Mouse (Mus musculus): ENCODE data around the gene Lefty1. TPM values are rescaled to one million over a fixed set of nuclear protein-coding genes. Genes with fewer than 3 reads are reported as not detected.
"Not testable (repeated sequence)": the region's sequence is repeated elsewhere in the genome, so short reads cannot be mapped to it uniquely, and the experiment has no call there.

Lefty1 gene
- polyA plus RNA-seq (2015; fragmentation: Nextera tagmentation; extraction: Ambion mirVana): 3.5 and 3.6 TPM in 2 replicates

DNA sequence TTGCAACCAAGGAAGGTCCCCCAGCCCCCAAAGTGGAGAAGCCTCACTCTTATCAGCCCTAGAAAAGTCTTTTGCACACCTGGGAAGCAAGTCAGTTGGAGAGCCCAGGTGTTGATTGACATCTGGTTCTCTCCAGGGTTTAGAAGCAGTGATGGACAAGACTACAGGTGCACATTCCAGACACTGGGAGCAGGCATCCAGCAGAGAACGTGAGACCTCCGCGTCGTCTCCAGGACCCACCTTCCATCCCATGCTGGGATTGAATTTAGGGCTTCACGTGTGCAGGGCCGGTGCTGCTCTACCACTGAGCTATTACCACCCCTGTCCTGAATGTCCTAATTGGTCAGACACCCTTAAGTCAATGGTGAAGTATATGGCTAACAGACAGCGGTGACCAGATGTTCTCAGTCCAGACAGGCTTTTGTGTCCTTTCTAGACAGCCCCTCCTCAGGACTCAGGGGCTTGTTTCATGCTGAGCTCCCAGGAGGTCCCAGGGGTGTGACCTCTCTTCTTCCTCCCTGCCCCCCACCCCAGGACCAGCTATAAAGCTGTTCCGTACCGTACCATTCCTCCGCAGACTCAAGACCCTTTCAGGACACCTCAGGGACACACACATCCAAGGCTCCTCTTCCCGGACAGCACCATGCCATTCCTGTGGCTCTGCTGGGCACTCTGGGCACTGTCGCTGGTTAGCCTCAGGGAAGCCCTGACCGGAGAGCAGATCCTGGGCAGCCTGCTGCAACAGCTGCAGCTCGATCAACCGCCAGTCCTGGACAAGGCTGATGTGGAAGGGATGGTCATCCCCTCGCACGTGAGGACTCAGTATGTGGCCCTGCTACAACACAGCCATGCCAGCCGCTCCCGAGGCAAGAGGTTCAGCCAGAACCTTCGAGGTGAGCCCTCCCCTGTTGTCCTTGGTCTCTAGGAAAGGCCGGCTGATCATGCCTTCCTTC, at the start of gene Lefty1:
TSS of gene Lefty1 (plus strand) at position 556 of the 953 bp plus-strand sequence.
- no peak within 1 kb of the TSS; the same call in 1 of the 2 replicates for H3K4me2 ChIP-seq (ENCODE audit: low read depth, low read length)
- ATAC-seq (ENCODE audit: low read depth): no peak
- H3K36me3 ChIP-seq (ENCODE audit: control insufficient read depth, insufficient read depth): no peaks in the 10 kb centered on the region
- H3K4me3 ChIP-seq (ENCODE audit: low read depth, low read length): no peak within 1 kb of the TSS
- H3K9me3 ChIP-seq (replicated peaks; ENCODE audit: control insufficient read depth, low read length): no peaks in the 10 kb centered on the region
- H3K27me3 ChIP-seq (ENCODE audit: control insufficient read depth, insufficient read depth, low read depth, low read length): peaks cover 18% of the 10 kb centered on the region
- H3K9ac ChIP-seq (ENCODE audit: low read depth, low read length): no peak within 1 kb of the TSS
- H3K4me1 ChIP-seq (ENCODE audit: control insufficient read depth, low read depth, low read length): peaks cover 19% of the 10 kb centered on the region
- H3K27ac ChIP-seq (ENCODE audit: low read length): no peak within 1 kb of the TSS
- WGBS (ENCODE audit: insufficient replicate concordance): 39% methylated on average over 21 of the region's 21 CpGs

GRCm38 (mm10) chr1:180888556-180889042, 46.2 kb upstream of the Lefty1 start:
- Histone ChIP-seq H3K36me3 (ENCODE audit: control insufficient read depth, insufficient read depth) (no peaks in the 10 kb centered on the region), H3K9me3 (replicated peaks; ENCODE audit: control insufficient read depth, low read length) (no peaks in the 10 kb centered on the region), H3K4me2 (ENCODE audit: low read depth, low read length) (peak overlapping the region; percentile 22; the same call in 1 of the 2 replicates), H3K27me3 (ENCODE audit: control insufficient read depth, insufficient read depth, low read depth, low read length) (peaks cover 14% of the 10 kb centered on the region), H3K4me1 (ENCODE audit: control insufficient read depth, low read depth, low read length) (peaks cover 6% of the 10 kb centered on the region), H3K4me3 (ENCODE audit: low read depth, low read length) (no peak overlapping the region), H3K27ac (ENCODE audit: low read length) (no peak overlapping the region; the same call in 1 of the 2 replicates), H3K9ac (ENCODE audit: low read depth, low read length) (no peak overlapping the region)
- peak; percentile 45 for ATAC-seq (ENCODE audit: low read depth)
- WGBS (ENCODE audit: insufficient replicate concordance): 11% methylated on average over 13 of the region's 13 CpGs

DNA sequence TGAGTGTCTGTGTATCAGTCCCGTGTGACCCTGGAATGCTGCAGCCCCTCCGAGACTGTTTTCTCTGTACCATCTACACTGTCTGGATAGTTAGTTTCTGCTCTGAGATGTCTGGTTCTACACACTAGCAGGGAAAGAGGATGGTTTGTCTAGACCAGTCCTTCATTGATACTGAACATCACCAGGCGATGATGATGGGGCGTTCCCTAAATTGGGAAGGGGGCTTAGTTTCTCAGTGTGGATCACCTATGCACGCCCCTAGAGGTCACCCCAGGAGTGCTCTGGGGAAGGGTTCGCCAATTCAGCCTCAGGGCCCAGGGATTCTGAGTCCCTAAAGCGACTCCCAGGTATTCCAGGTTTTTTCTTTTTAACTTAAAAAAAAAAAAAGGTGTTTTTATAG, 45.6 kb upstream of the Lefty1 start:
- no peak overlapping the region for H3K4me3 ChIP-seq (ENCODE audit: low read depth, low read length)
- peak overlapping the region; percentile 22; the same call in 1 of the 2 replicates for H3K4me2 ChIP-seq (ENCODE audit: low read depth, low read length)

DNA sequence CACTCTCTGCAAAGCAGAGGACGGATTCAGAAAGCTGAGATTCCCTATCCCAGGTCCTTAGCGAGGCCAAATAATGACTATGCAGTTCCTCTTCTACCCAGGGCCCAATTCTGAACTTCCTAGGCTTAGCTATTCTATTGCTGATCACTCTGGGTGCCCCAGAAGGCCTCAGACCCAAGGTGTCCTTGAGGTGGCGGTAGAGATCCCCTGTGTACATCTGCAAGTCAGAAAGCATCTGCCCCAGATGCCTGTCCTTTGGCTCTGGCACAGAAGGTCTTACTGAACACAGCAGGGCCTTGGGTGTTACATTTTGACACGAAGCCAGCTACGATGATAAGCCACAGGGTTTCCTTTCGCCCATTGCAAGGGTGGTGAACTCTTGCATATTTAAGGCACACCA, 45.0 kb upstream of the Lefty1 start:
- H3K4me1 ChIP-seq (ENCODE audit: control insufficient read depth, low read depth, low read length): peaks cover 6% of the 10 kb centered on the region
- peaks cover 26% of the 10 kb centered on the region for H3K27me3 ChIP-seq (ENCODE audit: control insufficient read depth, insufficient read depth, low read depth, low read length)
- H3K36me3 ChIP-seq (ENCODE audit: control insufficient read depth, insufficient read depth): no peaks in the 10 kb centered on the region
- no peak overlapping the region for H3K9ac ChIP-seq (ENCODE audit: low read depth, low read length)
- no peak for ATAC-seq (ENCODE audit: low read depth)
- no peak overlapping the region for H3K4me2 ChIP-seq (ENCODE audit: low read depth, low read length)
- no peak overlapping the region for H3K27ac ChIP-seq (ENCODE audit: low read length)
- H3K9me3 ChIP-seq (replicated peaks; ENCODE audit: control insufficient read depth, low read length): no peaks in the 10 kb centered on the region
- 30% methylated on average over 6 of the region's 6 CpGs for WGBS (ENCODE audit: insufficient replicate concordance)
- no peak overlapping the region for H3K4me3 ChIP-seq (ENCODE audit: low read depth, low read length)

More for the DNA sequence above, 45.6 kb upstream of the Lefty1 start:
- Histone ChIP-seq H3K27ac (ENCODE audit: low read length) (no peak overlapping the region), H3K9ac (ENCODE audit: low read depth, low read length) (no peak overlapping the region), H3K9me3 (replicated peaks; ENCODE audit: control insufficient read depth, low read length) (no peaks in the 10 kb centered on the region), H3K27me3 (ENCODE audit: control insufficient read depth, insufficient read depth, low read depth, low read length) (peaks cover 19% of the 10 kb centered on the region), H3K4me1 (ENCODE audit: control insufficient read depth, low read depth, low read length) (peaks cover 6% of the 10 kb centered on the region), H3K36me3 (ENCODE audit: control insufficient read depth, insufficient read depth) (no peaks in the 10 kb centered on the region)
- ATAC-seq (ENCODE audit: low read depth): no peak
- WGBS (ENCODE audit: insufficient replicate concordance): 49% methylated on average over 7 of the region's 7 CpGs

DNA sequence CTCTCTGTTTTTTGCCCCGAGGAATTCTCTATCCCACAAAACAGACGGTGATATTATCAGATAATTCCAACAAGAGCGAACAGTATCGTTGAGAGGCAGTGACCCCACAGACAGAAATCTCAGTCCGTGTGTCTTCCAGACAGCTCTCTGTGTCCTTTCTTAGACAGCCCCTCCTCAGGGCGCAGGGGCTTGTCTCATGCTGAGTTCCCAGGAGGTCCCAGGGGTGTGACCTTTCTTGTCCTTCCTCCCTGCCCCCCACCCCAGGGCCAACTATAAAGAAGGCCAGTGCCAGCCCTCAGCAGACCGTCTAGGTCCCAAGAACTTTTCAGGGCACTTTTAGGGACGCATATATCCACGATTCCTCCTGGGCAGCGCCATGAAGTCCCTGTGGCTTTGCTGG, 42.0 kb upstream of the Lefty1 start, which contains the start of gene Lefty2:
TSS of gene Lefty2 (plus strand) at position 301 of the 400 bp plus-strand sequence.
- WGBS (ENCODE audit: insufficient replicate concordance): 49% methylated on average over 10 of the region's 10 CpGs
- Histone ChIP-seq H3K27me3 (ENCODE audit: control insufficient read depth, insufficient read depth, low read depth, low read length) (peaks cover 33% of the 10 kb centered on the region), H3K27ac (ENCODE audit: low read length) (no peak within 1 kb of the TSS), H3K4me2 (ENCODE audit: low read depth, low read length) (no peak within 1 kb of the TSS), H3K9ac (ENCODE audit: low read depth, low read length) (no peak within 1 kb of the TSS), H3K9me3 (replicated peaks; ENCODE audit: control insufficient read depth, low read length) (no peaks in the 10 kb centered on the region), H3K4me1 (ENCODE audit: control insufficient read depth, low read depth, low read length) (peaks cover 6% of the 10 kb centered on the region), H3K36me3 (ENCODE audit: control insufficient read depth, insufficient read depth) (no peaks in the 10 kb centered on the region), H3K4me3 (ENCODE audit: low read depth, low read length) (no peak within 1 kb of the TSS)
- no peak for ATAC-seq (ENCODE audit: low read depth)

DNA sequence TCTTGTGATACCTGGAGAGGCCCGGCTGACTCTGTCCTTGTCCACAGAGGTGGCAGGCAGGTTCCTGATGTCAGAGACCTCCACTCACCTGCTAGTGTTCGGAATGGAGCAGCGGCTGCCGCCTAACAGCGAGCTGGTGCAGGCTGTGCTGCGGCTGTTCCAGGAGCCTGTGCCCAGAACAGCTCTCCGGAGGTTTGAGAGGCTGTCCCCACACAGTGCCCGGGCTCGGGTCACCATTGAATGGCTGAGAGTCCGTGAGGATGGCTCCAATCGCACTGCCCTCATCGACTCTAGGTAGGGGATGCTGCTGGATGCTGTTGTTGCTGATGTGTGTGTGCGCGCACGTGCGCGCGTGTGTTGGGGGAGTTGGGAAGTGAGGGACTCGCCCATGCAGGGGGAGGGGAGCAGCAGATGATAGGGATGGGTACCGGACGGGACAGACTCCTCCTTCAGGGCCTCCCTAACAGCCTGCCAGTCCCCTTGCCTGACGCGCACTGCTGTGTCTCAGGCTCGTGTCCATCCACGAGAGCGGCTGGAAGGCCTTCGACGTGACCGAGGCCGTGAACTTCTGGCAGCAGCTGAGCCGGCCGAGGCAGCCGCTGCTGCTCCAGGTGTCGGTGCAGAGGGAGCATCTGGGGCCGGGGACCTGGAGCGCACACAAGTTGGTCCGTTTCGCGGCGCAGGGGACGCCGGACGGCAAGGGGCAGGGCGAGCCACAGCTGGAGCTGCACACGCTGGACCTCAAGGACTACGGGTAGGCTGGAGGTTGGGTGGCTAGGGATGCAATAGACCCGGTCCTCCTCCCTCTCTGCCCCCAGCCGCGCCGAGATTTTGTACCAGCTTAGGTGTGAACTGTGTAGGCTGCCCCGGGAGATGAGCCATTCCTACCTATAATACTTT, 40.5 kb upstream of the Lefty1 start:
- WGBS (ENCODE audit: insufficient replicate concordance): 10% methylated on average over 44 of the region's 51 CpGs
- not testable (repeated sequence) for ATAC-seq (ENCODE audit: low read depth); H3K36me3 ChIP-seq (ENCODE audit: control insufficient read depth, insufficient read depth); H3K27ac ChIP-seq (ENCODE audit: low read length); H3K9ac ChIP-seq (ENCODE audit: low read depth, low read length); H3K4me1 ChIP-seq (ENCODE audit: control insufficient read depth, low read depth, low read length); H3K9me3 ChIP-seq (replicated peaks; ENCODE audit: control insufficient read depth, low read length); H3K4me3 ChIP-seq (ENCODE audit: low read depth, low read length); H3K4me2 ChIP-seq (ENCODE audit: low read depth, low read length)
- peaks cover 31% of the 10 kb centered on the region for H3K27me3 ChIP-seq (ENCODE audit: control insufficient read depth, insufficient read depth, low read depth, low read length)

DNA sequence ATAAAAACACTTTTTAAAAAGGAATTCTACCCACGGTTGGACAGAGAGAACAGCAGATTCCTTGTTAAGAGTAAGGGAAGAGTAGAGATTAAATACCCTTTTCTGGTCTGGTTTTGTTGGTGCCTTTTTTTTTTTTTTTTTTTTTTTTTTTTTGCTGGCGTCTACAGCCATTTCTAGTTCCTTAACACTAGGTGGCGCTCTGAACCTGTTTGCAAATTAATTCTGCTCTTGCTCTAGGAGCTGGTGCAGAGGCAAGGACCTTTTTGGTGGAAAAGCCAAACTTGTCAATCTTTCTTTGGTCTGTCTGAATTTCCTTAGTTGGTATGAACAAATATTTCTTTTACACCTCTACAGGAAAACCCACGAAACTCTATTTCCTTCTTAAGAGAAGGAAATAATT, 33.7 kb upstream of the Lefty1 start:
- WGBS (ENCODE audit: insufficient replicate concordance): 2% methylated on average over 4 of the region's 4 CpGs
- Histone ChIP-seq H3K27ac (ENCODE audit: low read length) (no peak overlapping the region), H3K36me3 (ENCODE audit: control insufficient read depth, insufficient read depth) (peaks cover 6% of the 10 kb centered on the region), H3K9me3 (replicated peaks; ENCODE audit: control insufficient read depth, low read length) (no peaks in the 10 kb centered on the region), H3K4me1 (ENCODE audit: control insufficient read depth, low read depth, low read length) (peaks cover 39% of the 10 kb centered on the region), H3K4me2 (ENCODE audit: low read depth, low read length) (no peak overlapping the region), H3K9ac (ENCODE audit: low read depth, low read length) (no peak overlapping the region), H3K4me3 (ENCODE audit: low read depth, low read length) (no peak overlapping the region), H3K27me3 (ENCODE audit: control insufficient read depth, insufficient read depth, low read depth, low read length) (no peaks in the 10 kb centered on the region)
- no peak for ATAC-seq (ENCODE audit: low read depth)

- H3K9ac ChIP-seq (ENCODE audit: low read depth, low read length): no peak overlapping the region; the same call in 1 of the 2 replicates
- peaks cover 50% of the 10 kb centered on the region for H3K4me1 ChIP-seq (ENCODE audit: control insufficient read depth, low read depth, low read length)
Observed at GRCm38 (mm10) chr1:180902915-180903314, 31.9 kb upstream of the Lefty1 start.

More at GRCm38 (mm10) chr1:180902915-180903314, 31.9 kb upstream of the Lefty1 start:
- no peaks in the 10 kb centered on the region for H3K9me3 ChIP-seq (replicated peaks; ENCODE audit: control insufficient read depth, low read length)
- H3K36me3 ChIP-seq (ENCODE audit: control insufficient read depth, insufficient read depth): peaks cover 24% of the 10 kb centered on the region
- no peaks in the 10 kb centered on the region for H3K27me3 ChIP-seq (ENCODE audit: control insufficient read depth, insufficient read depth, low read depth, low read length)
- 14% methylated on average over 5 of the region's 5 CpGs for WGBS (ENCODE audit: insufficient replicate concordance)
- peak; percentile 88 for ATAC-seq (ENCODE audit: low read depth)
- H3K27ac ChIP-seq (ENCODE audit: low read length): peak overlapping the region; percentile 99
- H3K4me2 ChIP-seq (ENCODE audit: low read depth, low read length): peak overlapping the region; percentile 97
- peak overlapping the region; percentile 96 for H3K4me3 ChIP-seq (ENCODE audit: low read depth, low read length)
